Mouse (Mus musculus) kidney, adult 2 months (tissue): ENCODE measurements around the gene Cep55.

Experiments
- CTCF ChIP-seq: fragments of 200-500 bp; conservative IDR thresholded peaks from 2 replicates; pipeline ENCODE4 v1.5.1; 2011; ENCODE audit warnings: low read depth, mild to moderate bottlenecking, control low read depth, low read length, moderate library complexity, mixed read lengths; ENCODE audit not compliant: insufficient read depth, insufficient read length
- POLR2A ChIP-seq: fragments of 200-500 bp; IDR thresholded peaks from one replicate; pipeline ENCODE4 v1.6.1; 2011; ENCODE audit warnings: low read depth, low read length, control low read depth

DNA sequence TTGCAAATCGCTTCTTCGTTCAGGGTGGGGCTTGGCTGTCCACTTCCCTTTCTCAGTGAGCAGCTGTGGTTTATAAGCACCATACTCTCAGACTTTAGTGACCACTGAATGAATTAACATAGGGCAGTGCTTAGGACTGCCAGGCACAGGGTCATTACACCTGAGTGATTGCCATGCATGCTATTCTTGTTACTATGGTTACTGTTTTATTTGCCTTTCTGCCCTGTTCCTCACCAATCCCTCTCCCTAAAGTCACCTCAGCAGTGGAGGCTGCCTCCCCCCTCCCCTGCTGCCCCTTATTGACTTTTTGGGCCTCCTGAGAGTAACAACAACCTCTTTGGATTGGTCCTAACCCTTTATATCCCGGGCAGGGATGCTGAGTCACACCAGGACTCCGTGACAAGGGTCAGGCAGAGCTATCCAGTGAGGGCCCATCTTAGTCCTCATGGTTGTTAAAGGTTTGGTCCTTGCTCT lies 36.7 kb downstream of the Cep55 start:
- no peak for TF ChIP-seq POLR2A
- TF ChIP-seq CTCF = no peak
